In the genomic region with DNA sequence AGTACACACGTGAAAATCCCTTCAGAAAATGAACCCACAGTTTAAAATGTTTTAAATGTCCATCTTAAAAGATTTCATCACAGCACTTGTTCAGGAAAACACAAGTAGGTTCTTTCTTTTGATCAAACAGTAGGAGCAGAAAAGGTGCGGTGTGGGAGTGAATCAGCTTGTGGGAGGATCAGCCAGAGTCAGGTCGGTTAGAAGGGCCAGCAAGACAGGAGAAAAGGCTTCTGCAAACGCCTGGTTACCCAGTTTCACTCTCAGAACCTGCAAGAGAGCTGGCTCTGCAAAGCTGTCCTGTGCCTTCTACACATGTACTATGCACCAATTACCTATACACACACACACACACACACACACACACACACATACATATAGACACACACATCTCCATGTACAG, we compare ENCODE assay signal across 21 mouse cellular contexts. TPM values are rescaled to one million over a fixed set of nuclear protein-coding genes. Genes with fewer than 3 reads are reported as not detected.
DNase-seq lines count a peak whose midpoint lies in the region; ATAC-seq and TF ChIP-seq lines count a peak whose summit lies in the region.
"Had no signal": no experiment of that assay in that cellular context is flagged by ENCODE, and none has a peak within 500 bp of the region (broad histone marks: within the 10 kb centered on the region; RNA-seq: fewer than 3 reads in every experiment).

No protein-coding gene starts in this region.

- H3K27me3 ChIP-seq in kidney, embryonic 16.5 days (ENCODE audit: insufficient read depth, low read length) = no peaks in the 10 kb centered on the region
- H3K27me3 ChIP-seq: embryonic facial prominence, embryonic 13.5 days; forebrain, embryonic 12.5 days; heart, embryonic 12.5 days had no signal

- no peaks in the 10 kb centered on the region for H3K36me3 ChIP-seq in kidney, embryonic 16.5 days (ENCODE audit: insufficient read depth, low read length)
- H3K36me3 ChIP-seq: embryonic facial prominence, embryonic 13.5 days; forebrain, embryonic 12.5 days; heart, embryonic 12.5 days; hindbrain, embryonic 10.5 days had no signal

- WGBS in olfactory bulb, adult 2 months = 57% methylated on average over 4 of the region's 4 CpGs
- 38% methylated on average over 4 of the region's 4 CpGs for WGBS in kidney, embryonic 16.5 days

- no peak overlapping the region for H3K4me2 ChIP-seq in kidney, embryonic 16.5 days (replicated peaks; ENCODE audit: low read depth, low read length)
- H3K4me2 ChIP-seq: embryonic facial prominence, embryonic 13.5 days; forebrain, embryonic 12.5 days; heart, embryonic 12.5 days; hindbrain, embryonic 14.5 days had no signal

- peak; percentile 38 for DNase-seq in lung, postnatal 36 days
- DNase-seq in lung, postnatal 25 days (ENCODE audit: low spot score) = no peak
- DNase-seq in right cerebral cortex, adult 18-20 months = peak; percentile 23
- DNase-seq in right cerebral cortex, adult 2 months (ENCODE audit: low spot score in 2 of 2) = no peak
- no peak for DNase-seq in adrenal gland, postnatal 10 days
- DNase-seq: adrenal gland, postnatal 14 days; B cell, adult 2 months; cerebellum, adult 18-20 months; cerebellum, adult 9-11 months; cerebellum, postnatal 36 days; gastrocnemius, adult 2 months; gastrocnemius, postnatal 25 days had no signal

- 0 out of 2 replicates have a peak overlapping the region, but pooled peaks have one; percentile 20 for H3K27ac ChIP-seq in olfactory bulb, adult 2 months (ENCODE audit: insufficient read depth, low read depth, low read length)
- H3K27ac ChIP-seq in kidney, embryonic 16.5 days (ENCODE audit: low read length) = no peak overlapping the region
- H3K27ac ChIP-seq: embryonic facial prominence, embryonic 13.5 days; forebrain, embryonic 12.5 days; gastrocnemius, adult 2 months; hindbrain, embryonic 10.5 days; hindbrain, embryonic 14.5 days had no signal

- no peak for TF ChIP-seq CTCF in olfactory bulb, adult 2 months (IDR thresholded peaks at IDR 0.05; ENCODE audit: insufficient read depth, low read depth, low read length)

- no peak for TF ChIP-seq POLR2A in olfactory bulb, adult 2 months (IDR thresholded peaks at IDR 0.05; ENCODE audit: insufficient read depth, low read depth, low read length)

- H3K4me3 ChIP-seq in olfactory bulb, adult 2 months (ENCODE audit: insufficient read depth, low read depth, low read length) = no peak overlapping the region
- H3K4me3 ChIP-seq in kidney, embryonic 16.5 days (ENCODE audit: low read length) = no peak overlapping the region
- H3K4me3 ChIP-seq: embryonic facial prominence, embryonic 13.5 days; forebrain, embryonic 12.5 days; gastrocnemius, adult 2 months; heart, embryonic 12.5 days; hindbrain, embryonic 10.5 days had no signal

- peaks cover 3% of the 10 kb centered on the region; the same call in 1 of the 2 replicates for H3K4me1 ChIP-seq in olfactory bulb, adult 2 months (ENCODE audit: control insufficient read depth, insufficient read depth, low read length)
- H3K4me1 ChIP-seq in kidney, embryonic 16.5 days (ENCODE audit: insufficient read depth, low read length) = 0 out of 2 replicates have a peak, but pooled peaks cover 3% of the 10 kb centered on the region
- H3K4me1 ChIP-seq: embryonic facial prominence, embryonic 13.5 days; heart, embryonic 12.5 days had no signal

- no peak for ATAC-seq in kidney, embryonic 16.5 days (ENCODE audit: low FRiP score, low TSS enrichment)
- ATAC-seq: CD4-positive, CD25-positive, alpha-beta regulatory T cell, adult 4 months; forebrain, embryonic 16.5 days had no signal

- H3K9ac ChIP-seq in kidney, embryonic 16.5 days (replicated peaks; ENCODE audit: low read length) = no peak overlapping the region
- H3K9ac ChIP-seq: embryonic facial prominence, embryonic 13.5 days; forebrain, embryonic 12.5 days; heart, embryonic 12.5 days; hindbrain, embryonic 14.5 days had no signal

- H3K9me3 ChIP-seq in kidney, embryonic 16.5 days (ENCODE audit: low read length) = no peaks in the 10 kb centered on the region
- H3K9me3 ChIP-seq: embryonic facial prominence, embryonic 13.5 days; forebrain, embryonic 12.5 days; heart, embryonic 12.5 days; hindbrain, embryonic 10.5 days had no signal

RNA-seq across cellular contexts. Expression of a gene that starts 49.2 kb away (rescaled TPM):
- polyA plus RNA-seq in olfactory bulb, adult 2 months (2012; ENCODE audit: insufficient read depth, insufficient read length, low replicate concordance, missing spikeins) = not detected in 2 replicates
- total RNA-seq in adrenal gland, postnatal 10 days (2021) = 10 to 100 TPM; 16.7 to 19.4 TPM
- 39.6 and 42.8 TPM in 2 replicates for polyA plus RNA-seq in kidney, embryonic 16.5 days (2015; fragmentation: Nextera tagmentation; extraction: Ambion mirVana)

Comparison
In these comparisons a context has a peak if more than half of its experiments do, and no peak if none do; other contexts are left out.
1. DNase-seq: peak in lung, postnatal 36 days (single experiment) and right cerebral cortex, adult 18-20 months (single experiment); none in lung, postnatal 25 days (single experiment), right cerebral cortex, adult 2 months (0 of 2) and adrenal gland, postnatal 10 days (single experiment).